ENCODE assay signal across 11 mouse cellular contexts in the genomic region with DNA sequence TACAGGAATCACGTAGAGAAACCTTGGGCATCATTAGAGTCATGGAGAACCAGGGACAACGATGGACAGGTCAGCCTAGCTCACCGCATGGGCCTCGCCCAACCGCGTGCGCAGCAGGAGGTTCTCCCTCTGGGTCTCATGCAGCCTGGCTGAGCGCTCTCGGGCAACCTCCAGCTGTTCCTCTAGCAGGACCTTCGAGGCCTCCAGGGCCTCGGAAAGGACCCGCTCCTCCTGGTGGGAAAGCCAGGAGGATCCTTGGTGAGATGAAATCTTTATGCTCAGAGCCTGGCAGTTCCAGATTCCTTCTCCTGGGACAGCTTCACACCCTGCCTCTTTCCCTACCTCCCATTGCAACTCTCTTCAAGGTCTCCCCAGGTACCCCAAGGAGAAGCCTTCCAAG. TPM values are rescaled to one million over a fixed set of nuclear protein-coding genes. Genes with fewer than 3 reads are reported as not detected.
A peak's percentile ranks its signal among the peaks of the same experiment; 100 is the strongest.
DNase-seq lines count a peak whose midpoint lies in the region; ATAC-seq and TF ChIP-seq lines count a peak whose summit lies in the region.
"Had no signal": no experiment of that assay in that cellular context is flagged by ENCODE, and none has a peak within 500 bp of the region (broad histone marks: within the 10 kb centered on the region; RNA-seq: fewer than 3 reads in every experiment).

No protein-coding gene starts in this region.

- peaks cover 36% of the 10 kb centered on the region for H3K27me3 ChIP-seq in forebrain, embryonic 13.5 days
- H3K27me3 ChIP-seq in forebrain, embryonic 14.5 days (replicated peaks; ENCODE audit: control insufficient read depth, insufficient read depth, low read length), result 0 out of 2 replicates have a peak, but pooled peaks cover 5% of the 10 kb centered on the region
- peaks cover 3% of the 10 kb centered on the region for H3K27me3 ChIP-seq in hindbrain, embryonic 15.5 days
- peaks cover under 1% of the 10 kb centered on the region for H3K27me3 ChIP-seq in hindbrain, embryonic 16.5 days (replicated peaks; ENCODE audit: control insufficient read depth, insufficient read depth, low read length)
- H3K27me3 ChIP-seq in midbrain, embryonic 11.5 days (ENCODE audit: control insufficient read depth, insufficient read depth, low read length), result peaks cover 11% of the 10 kb centered on the region
- peaks cover 14% of the 10 kb centered on the region for H3K27me3 ChIP-seq in midbrain, embryonic 15.5 days (replicated peaks)
- H3K27me3 ChIP-seq in midbrain, postnatal 0 days (ENCODE audit: insufficient read depth, low read length), result peaks cover 16% of the 10 kb centered on the region; the same call in 1 of the 2 replicates

- no peak for DNase-seq in forebrain, embryonic 14.5 days (ENCODE audit: low spot score)
- DNase-seq in midbrain, embryonic 11.5 days (ENCODE audit: low spot score, missing footprints), result peak; percentile 80
- DNase-seq in midbrain, postnatal 0 days (ENCODE audit: low spot score), result no peak
- DNase-seq in left cerebral cortex, adult 9 months (ENCODE audit: low spot score in 2 of 2), result no peak
- DNase-seq: kidney, adult 11 months had no signal

- no peaks in the 10 kb centered on the region for H3K9me3 ChIP-seq in forebrain, embryonic 13.5 days (replicated peaks)
- no peaks in the 10 kb centered on the region for H3K9me3 ChIP-seq in forebrain, embryonic 14.5 days (replicated peaks; ENCODE audit: control insufficient read depth, low read length)
- H3K9me3 ChIP-seq in hindbrain, embryonic 15.5 days, result no peaks in the 10 kb centered on the region
- H3K9me3 ChIP-seq in hindbrain, embryonic 16.5 days (ENCODE audit: control insufficient read depth, low read length), result no peaks in the 10 kb centered on the region
- H3K9me3 ChIP-seq in midbrain, embryonic 11.5 days (ENCODE audit: control insufficient read depth, low read length), result no peaks in the 10 kb centered on the region
- H3K9me3 ChIP-seq in midbrain, embryonic 15.5 days, result no peaks in the 10 kb centered on the region
- H3K9me3 ChIP-seq in midbrain, postnatal 0 days (ENCODE audit: low read length), result no peaks in the 10 kb centered on the region
- H3K9me3 ChIP-seq: heart, embryonic 15.5 days; limb, embryonic 15.5 days had no signal

- 87% methylated on average over 12 of the region's 12 CpGs for WGBS in forebrain, embryonic 13.5 days
- WGBS in forebrain, embryonic 14.5 days, result 90% methylated on average over 12 of the region's 12 CpGs
- 91% methylated on average over 12 of the region's 12 CpGs for WGBS in hindbrain, embryonic 15.5 days
- 87% methylated on average over 12 of the region's 12 CpGs for WGBS in hindbrain, embryonic 16.5 days
- WGBS in midbrain, embryonic 11.5 days, result 85% methylated on average over 12 of the region's 12 CpGs
- WGBS in midbrain, embryonic 15.5 days, result 86% methylated on average over 12 of the region's 12 CpGs
- 92% methylated on average over 12 of the region's 12 CpGs for WGBS in midbrain, postnatal 0 days

- no peak overlapping the region for H3K27ac ChIP-seq in forebrain, embryonic 13.5 days
- H3K27ac ChIP-seq in forebrain, embryonic 14.5 days (ENCODE audit: low read depth, low read length), result no peak overlapping the region
- H3K27ac ChIP-seq in hindbrain, embryonic 15.5 days (replicated peaks), result no peak overlapping the region
- H3K27ac ChIP-seq in hindbrain, embryonic 16.5 days (ENCODE audit: low read depth, low read length), result no peak overlapping the region
- H3K27ac ChIP-seq in midbrain, embryonic 11.5 days (ENCODE audit: low read depth, low read length), result no peak overlapping the region
- H3K27ac ChIP-seq in midbrain, embryonic 15.5 days, result no peak overlapping the region
- no peak overlapping the region for H3K27ac ChIP-seq in midbrain, postnatal 0 days (ENCODE audit: low read depth, low read length)
- H3K27ac ChIP-seq: heart, embryonic 15.5 days; limb, embryonic 15.5 days had no signal

- TF ChIP-seq CTCF in midbrain, postnatal 0 days (IDR thresholded peaks at IDR 0.05), result no peak

- H3K4me3 ChIP-seq in forebrain, embryonic 13.5 days, result no peak overlapping the region
- no peak overlapping the region for H3K4me3 ChIP-seq in forebrain, embryonic 14.5 days (ENCODE audit: low read depth, low read length)
- no peak overlapping the region for H3K4me3 ChIP-seq in hindbrain, embryonic 15.5 days
- H3K4me3 ChIP-seq in hindbrain, embryonic 16.5 days (ENCODE audit: low read length), result no peak overlapping the region
- no peak overlapping the region for H3K4me3 ChIP-seq in midbrain, embryonic 11.5 days (ENCODE audit: low read depth, low read length)
- H3K4me3 ChIP-seq in midbrain, embryonic 15.5 days, result no peak overlapping the region
- H3K4me3 ChIP-seq in midbrain, postnatal 0 days (ENCODE audit: low read depth, low read length), result no peak overlapping the region

- 0 out of 2 replicates have a peak overlapping the region, but pooled peaks have one; percentile 48 for H3K4me2 ChIP-seq in forebrain, embryonic 13.5 days
- no peak overlapping the region for H3K4me2 ChIP-seq in forebrain, embryonic 14.5 days (ENCODE audit: low read length)
- H3K4me2 ChIP-seq in hindbrain, embryonic 15.5 days, result peak overlapping the region; percentile 48; the same call in 1 of the 2 replicates
- H3K4me2 ChIP-seq in hindbrain, embryonic 16.5 days (ENCODE audit: low read length), result no peak overlapping the region
- H3K4me2 ChIP-seq in midbrain, embryonic 11.5 days, result peak overlapping the region; percentile 45
- H3K4me2 ChIP-seq in midbrain, embryonic 15.5 days, result no peak overlapping the region
- peak overlapping the region; percentile 36; the same call in 1 of the 2 replicates for H3K4me2 ChIP-seq in midbrain, postnatal 0 days (ENCODE audit: low read depth, low read length, poor library complexity, severe bottlenecking)

- no peak for ATAC-seq in forebrain, embryonic 13.5 days
- no peak for ATAC-seq in forebrain, embryonic 14.5 days
- ATAC-seq in hindbrain, embryonic 15.5 days (ENCODE audit: low FRiP score, low read depth), result no peak
- ATAC-seq in hindbrain, embryonic 16.5 days, result no peak
- ATAC-seq in midbrain, embryonic 11.5 days (ENCODE audit: low FRiP score), result no peak
- ATAC-seq in midbrain, embryonic 15.5 days (replicated peaks), result no peak
- ATAC-seq in midbrain, postnatal 0 days (ENCODE audit: low FRiP score), result no peak

- H3K9ac ChIP-seq in forebrain, embryonic 13.5 days, result no peak overlapping the region; the same call in 1 of the 2 replicates
- H3K9ac ChIP-seq in forebrain, embryonic 14.5 days (ENCODE audit: low read length), result no peak overlapping the region
- no peak overlapping the region for H3K9ac ChIP-seq in hindbrain, embryonic 15.5 days
- no peak overlapping the region for H3K9ac ChIP-seq in hindbrain, embryonic 16.5 days (ENCODE audit: low read depth, low read length)
- H3K9ac ChIP-seq in midbrain, embryonic 11.5 days (ENCODE audit: low read length), result no peak overlapping the region
- no peak overlapping the region for H3K9ac ChIP-seq in midbrain, embryonic 15.5 days
- H3K9ac ChIP-seq in midbrain, postnatal 0 days (replicated peaks; ENCODE audit: low read length, poor library complexity, severe bottlenecking), result no peak overlapping the region
- H3K9ac ChIP-seq: limb, embryonic 15.5 days had no signal

- H3K4me1 ChIP-seq in forebrain, embryonic 13.5 days, result peaks cover 17% of the 10 kb centered on the region
- no peaks in the 10 kb centered on the region for H3K4me1 ChIP-seq in forebrain, embryonic 14.5 days (ENCODE audit: control insufficient read depth, insufficient read depth, low read length)
- H3K4me1 ChIP-seq in hindbrain, embryonic 15.5 days (replicated peaks), result peaks cover 24% of the 10 kb centered on the region
- peaks cover 11% of the 10 kb centered on the region; the same call in 1 of the 2 replicates for H3K4me1 ChIP-seq in hindbrain, embryonic 16.5 days (ENCODE audit: control insufficient read depth, insufficient read depth, low read depth, low read length)
- H3K4me1 ChIP-seq in midbrain, embryonic 11.5 days (ENCODE audit: control insufficient read depth, insufficient read depth, low read length), result peaks cover 9% of the 10 kb centered on the region; the same call in 1 of the 2 replicates
- peaks cover 9% of the 10 kb centered on the region for H3K4me1 ChIP-seq in midbrain, embryonic 15.5 days
- H3K4me1 ChIP-seq in midbrain, postnatal 0 days (ENCODE audit: insufficient read depth, low read length), result no peaks in the 10 kb centered on the region; the same call in 1 of the 2 replicates

- no peaks in the 10 kb centered on the region for H3K36me3 ChIP-seq in forebrain, embryonic 13.5 days (ENCODE audit: poor library complexity, severe bottlenecking)
- H3K36me3 ChIP-seq in forebrain, embryonic 14.5 days (ENCODE audit: control insufficient read depth, insufficient read depth, low read length), result no peaks in the 10 kb centered on the region
- H3K36me3 ChIP-seq in hindbrain, embryonic 15.5 days, result no peaks in the 10 kb centered on the region
- H3K36me3 ChIP-seq in hindbrain, embryonic 16.5 days (ENCODE audit: control insufficient read depth, insufficient read depth, low read length), result no peaks in the 10 kb centered on the region
- H3K36me3 ChIP-seq in midbrain, embryonic 11.5 days (ENCODE audit: control insufficient read depth, insufficient read depth, low read length), result no peaks in the 10 kb centered on the region
- H3K36me3 ChIP-seq in midbrain, embryonic 15.5 days (replicated peaks), result no peaks in the 10 kb centered on the region
- H3K36me3 ChIP-seq in midbrain, postnatal 0 days (ENCODE audit: insufficient read depth, low read length), result no peaks in the 10 kb centered on the region
- H3K36me3 ChIP-seq: heart, embryonic 15.5 days; limb, embryonic 15.5 days had no signal

RNA-seq across cellular contexts. Expression of gene Ccdc88b, which starts 3.4 kb away (rescaled TPM):
- polyA plus RNA-seq in forebrain, embryonic 13.5 days (2015; fragmentation: Nextera tagmentation; extraction: Ambion mirVana), result 0.19 and 0.71 TPM in 2 replicates
- 0.07 and 0.37 TPM in 2 replicates for polyA plus RNA-seq in forebrain, embryonic 14.5 days (2014; fragmentation: Nextera tagmentation; extraction: Ambion mirVana)
- 0.79 and 1.1 TPM in 2 replicates for polyA plus RNA-seq in hindbrain, embryonic 15.5 days (2015; fragmentation: Nextera tagmentation; extraction: Ambion mirVana)
- 0.80 and 0.85 TPM in 2 replicates for polyA plus RNA-seq in hindbrain, embryonic 16.5 days (2015; fragmentation: Nextera tagmentation; extraction: Ambion mirVana)
- 0.26 and 0.58 TPM in 2 replicates for polyA plus RNA-seq in midbrain, embryonic 11.5 days (2014; fragmentation: Nextera tagmentation; extraction: Ambion mirVana)
- 0.54 and 0.56 TPM in 2 replicates for polyA plus RNA-seq in midbrain, embryonic 15.5 days (2015; fragmentation: Nextera tagmentation; extraction: Ambion mirVana)
- 1.0 and 1.9 TPM in 2 replicates for total RNA-seq in midbrain, postnatal 0 days (2014; rRNA removed)
- polyA plus RNA-seq in midbrain, postnatal 0 days (2015; fragmentation: Nextera tagmentation; extraction: Ambion mirVana), result 0.86 and 1.8 TPM in 2 replicates

RNA-seq across cellular contexts. Expression of gene Rps6ka4, which starts 14.2 kb away (rescaled TPM):
- 4.0 and 4.2 TPM in 2 replicates for polyA plus RNA-seq in forebrain, embryonic 13.5 days (2015; fragmentation: Nextera tagmentation; extraction: Ambion mirVana)
- 3.0 and 7.0 TPM in 2 replicates for polyA plus RNA-seq in forebrain, embryonic 14.5 days (2014; fragmentation: Nextera tagmentation; extraction: Ambion mirVana)
- polyA plus RNA-seq in hindbrain, embryonic 15.5 days (2015; fragmentation: Nextera tagmentation; extraction: Ambion mirVana), result 13.3 and 15.8 TPM in 2 replicates
- 17.3 and 17.4 TPM in 2 replicates for polyA plus RNA-seq in hindbrain, embryonic 16.5 days (2015; fragmentation: Nextera tagmentation; extraction: Ambion mirVana)
- polyA plus RNA-seq in midbrain, embryonic 11.5 days (2014; fragmentation: Nextera tagmentation; extraction: Ambion mirVana), result 4.8 and 5.1 TPM in 2 replicates
- polyA plus RNA-seq in midbrain, embryonic 15.5 days (2015; fragmentation: Nextera tagmentation; extraction: Ambion mirVana), result 10.5 and 11.9 TPM in 2 replicates
- total RNA-seq in midbrain, postnatal 0 days (2014; rRNA removed), result 20.6 and 31.1 TPM in 2 replicates
- polyA plus RNA-seq in midbrain, postnatal 0 days (2015; fragmentation: Nextera tagmentation; extraction: Ambion mirVana), result 18.5 and 19.1 TPM in 2 replicates

RNA-seq across cellular contexts. Expression of gene Trmt112, which starts 54.8 kb away (rescaled TPM):
- 141 and 167 TPM in 2 replicates for polyA plus RNA-seq in forebrain, embryonic 13.5 days (2015; fragmentation: Nextera tagmentation; extraction: Ambion mirVana)
- polyA plus RNA-seq in forebrain, embryonic 14.5 days (2014; fragmentation: Nextera tagmentation; extraction: Ambion mirVana), result 125 and 150 TPM in 2 replicates
- 104 TPM in 2 replicates for polyA plus RNA-seq in hindbrain, embryonic 15.5 days (2015; fragmentation: Nextera tagmentation; extraction: Ambion mirVana)
- 93.9 and 101 TPM in 2 replicates for polyA plus RNA-seq in hindbrain, embryonic 16.5 days (2015; fragmentation: Nextera tagmentation; extraction: Ambion mirVana)
- 147 and 151 TPM in 2 replicates for polyA plus RNA-seq in midbrain, embryonic 11.5 days (2014; fragmentation: Nextera tagmentation; extraction: Ambion mirVana)
- 101 and 105 TPM in 2 replicates for polyA plus RNA-seq in midbrain, embryonic 15.5 days (2015; fragmentation: Nextera tagmentation; extraction: Ambion mirVana)
- 80.6 and 85.4 TPM in 2 replicates for total RNA-seq in midbrain, postnatal 0 days (2014; rRNA removed)
- polyA plus RNA-seq in midbrain, postnatal 0 days (2015; fragmentation: Nextera tagmentation; extraction: Ambion mirVana), result 110 and 118 TPM in 2 replicates

RNA-seq across cellular contexts. Expression of gene Prdx5, which starts 55.2 kb away (rescaled TPM):
- 186 and 201 TPM in 2 replicates for polyA plus RNA-seq in forebrain, embryonic 13.5 days (2015; fragmentation: Nextera tagmentation; extraction: Ambion mirVana)
- 229 and 233 TPM in 2 replicates for polyA plus RNA-seq in forebrain, embryonic 14.5 days (2014; fragmentation: Nextera tagmentation; extraction: Ambion mirVana)
- 375 and 392 TPM in 2 replicates for polyA plus RNA-seq in hindbrain, embryonic 15.5 days (2015; fragmentation: Nextera tagmentation; extraction: Ambion mirVana)
- polyA plus RNA-seq in hindbrain, embryonic 16.5 days (2015; fragmentation: Nextera tagmentation; extraction: Ambion mirVana), result 408 and 532 TPM in 2 replicates
- polyA plus RNA-seq in midbrain, embryonic 11.5 days (2014; fragmentation: Nextera tagmentation; extraction: Ambion mirVana), result 123 and 127 TPM in 2 replicates
- polyA plus RNA-seq in midbrain, embryonic 15.5 days (2015; fragmentation: Nextera tagmentation; extraction: Ambion mirVana), result 325 and 351 TPM in 2 replicates
- total RNA-seq in midbrain, postnatal 0 days (2014; rRNA removed), result 211 and 223 TPM in 2 replicates
- polyA plus RNA-seq in midbrain, postnatal 0 days (2015; fragmentation: Nextera tagmentation; extraction: Ambion mirVana), result 491 and 528 TPM in 2 replicates

Comparison
In these comparisons a context has a peak if more than half of its experiments do, and no peak if none do; other contexts are left out.
1. H3K4me2 ChIP-seq: peak in forebrain, embryonic 13.5 days (single experiment), hindbrain, embryonic 15.5 days (single experiment), midbrain, embryonic 11.5 days (single experiment) and midbrain, postnatal 0 days (single experiment); none in forebrain, embryonic 14.5 days (single experiment), hindbrain, embryonic 16.5 days (single experiment) and midbrain, embryonic 15.5 days (single experiment).